Mouse (Mus musculus) B cell, adult 67 days (primary cell): ENCODE data around the gene 4931414P19Rik. TPM values are rescaled to one million over a fixed set of nuclear protein-coding genes. Genes with fewer than 3 reads are reported as not detected.

Experiments
- total RNA-seq, 2 experiments: library from RNA; stranded (reverse); gene quantifications; 4 replicates each; pipeline ENCODE4 v1.2.4; 2023

Gene 4931414P19Rik
- total RNA-seq, result 1 to 10 TPM; 6.0 to 7.2 TPM

GRCm38 (mm10) chr14:54605752-54606321 is at the start of gene 4931414P19Rik:
Gene 4931414P19Rik (minus strand): TSS chr14:54605993.

GRCm38 (mm10) chr14:54641305-54641969 is 35.6 kb upstream of the 4931414P19Rik start, which contains the start of gene Cdh24:
Gene Cdh24 (minus strand): TSS chr14:54641364.

GRCm38 (mm10) chr14:54640946-54641304 is 35.1 kb upstream of the 4931414P19Rik start, which contains the start of gene Gm17606:
Gene Gm17606 (plus strand): TSS chr14:54640952.

GRCm38 (mm10) chr14:54621133-54621532 is 15.3 kb upstream of the 4931414P19Rik start, which contains the start of gene Psmb11:
Gene Psmb11 (plus strand): TSS chr14:54621433.

GRCm38 (mm10) chr14:54617897-54618365 is 12.1 kb upstream of the 4931414P19Rik start, which contains the start of gene Psmb5:
Gene Psmb5 (minus strand): TSS chr14:54618022.

GRCm38 (mm10) chr14:54577089-54577982 is 28.5 kb downstream of the 4931414P19Rik start, which contains the start of gene Ajuba:
Gene Ajuba (minus strand): TSS chr14:54577558.

GRCm38 (mm10) chr14:54553975-54554769 is 51.6 kb downstream of the 4931414P19Rik start, which contains the start of gene Haus4:
Gene Haus4 (minus strand): TSS chr14:54554616.

Other genes starting within 250 kb of the 4931414P19Rik start
- gene Oxa1l, start 245.2 kb downstream of the 4931414P19Rik start, total RNA-seq, result 100 to 1,000 TPM in 1 of 2 experiments, 10 to 100 TPM in 1; 92.5 to 102 TPM
- 1 to 10 TPM; 5.7 to 7.1 TPM for gene Slc7a7, start 188.2 kb downstream of the 4931414P19Rik start, total RNA-seq
- 100 to 1,000 TPM in 1 of 2 experiments, 10 to 100 TPM in 1; 82.4 to 121 TPM for gene Mrpl52, start 179.1 kb downstream of the 4931414P19Rik start, total RNA-seq
- under 1 TPM in 1 of 2 experiments, not detected in 1; 0.90 TPM for gene Mmp14, start 174.4 kb downstream of the 4931414P19Rik start, total RNA-seq
- gene Lrp10, start 141.9 kb downstream of the 4931414P19Rik start, total RNA-seq, result 100 to 1,000 TPM; 186 to 221 TPM
- gene Rem2, start 129.9 kb downstream of the 4931414P19Rik start, total RNA-seq, result 1 to 10 TPM; 1.5 TPM
- 10 to 100 TPM; 35.7 to 39.8 TPM for gene Prmt5, start 88.5 kb downstream of the 4931414P19Rik start, total RNA-seq
- 10 to 100 TPM; 11.6 to 13.0 TPM for gene Haus4, start 51.4 kb downstream of the 4931414P19Rik start, total RNA-seq
- not detected for gene Ajuba, start 28.4 kb downstream of the 4931414P19Rik start, total RNA-seq
- 10 to 100 TPM; 54.5 to 60.9 TPM for gene Psmb5, start 12.0 kb upstream of the 4931414P19Rik start, total RNA-seq
- gene Psmb11, start 15.4 kb upstream of the 4931414P19Rik start, total RNA-seq, result not detected
- not detected for gene Gm17606, start 35.0 kb upstream of the 4931414P19Rik start, total RNA-seq
- gene Cdh24, start 35.4 kb upstream of the 4931414P19Rik start, total RNA-seq, result 1 to 10 TPM; 4.2 to 4.5 TPM
- 10 to 100 TPM; 32.3 to 45.7 TPM for gene 1700123O20Rik, start 80.2 kb upstream of the 4931414P19Rik start, total RNA-seq
- 100 to 1,000 TPM; 544 to 550 TPM for gene Acin1, start 80.9 kb upstream of the 4931414P19Rik start, total RNA-seq
- gene Gm29776, start 92.8 kb upstream of the 4931414P19Rik start, total RNA-seq, result not detected
- gene Cebpe, start 106.2 kb upstream of the 4931414P19Rik start, total RNA-seq, result not detected
- under 1 TPM; 0.12 to 0.35 TPM for gene Slc7a8, start 176.0 kb upstream of the 4931414P19Rik start, total RNA-seq
- not detected for gene Rnf212b, start 208.1 kb upstream of the 4931414P19Rik start, total RNA-seq